Mouse (Mus musculus) forebrain, postnatal 0 days (tissue): ENCODE measurements around the gene Sypl. TPM values are rescaled to one million over a fixed set of nuclear protein-coding genes. Genes with fewer than 3 reads are reported as not detected.
A peak's percentile ranks its signal among the peaks of the same experiment; 100 is the strongest.

Source experiments
- ATAC-seq: fragments of 200-750 bp; cut with Nextera tagmentation; 2 replicates; pipeline ENCODE4 v1.8.0; 2017; ENCODE audit warnings: mild to moderate bottlenecking, moderate library complexity
- DNase-seq: peaks from one replicate; pipeline ENCODE4 v3.0.0-alpha.2; 2015
- H3K27ac ChIP-seq: fragments of 300-500 bp; sonication (generic); 2 replicates; pipeline ENCODE4 v1.5.1; 2014; ENCODE audit warnings: low read depth, mild to moderate bottlenecking, antibody characterized with exemption, low read length, moderate library complexity, mixed read lengths
- H3K27me3 ChIP-seq: fragments of 300-500 bp; sonication (generic); 2 replicates; pipeline ENCODE4 v1.6.1; 2014; ENCODE audit warnings: mild to moderate bottlenecking, low read length, mixed read lengths; ENCODE audit not compliant: insufficient read depth
- H3K36me3 ChIP-seq: fragments of 300-500 bp; sonication (generic); 2 replicates; pipeline ENCODE4 v1.6.1; 2014; ENCODE audit warnings: mild to moderate bottlenecking, moderate library complexity; ENCODE audit not compliant: insufficient read depth
- H3K4me1 ChIP-seq: fragments of 300-500 bp; sonication (generic); 2 replicates; pipeline ENCODE4 v1.6.1; 2014; ENCODE audit warnings: antibody characterized with exemption; ENCODE audit not compliant: insufficient read depth
- H3K4me2 ChIP-seq: fragments of 300-500 bp; sonication (generic); 2 replicates; pipeline ENCODE4 v1.6.1; 2014; ENCODE audit warnings: low read depth, mild to moderate bottlenecking, moderate library complexity
- H3K4me3 ChIP-seq: fragments of 300-500 bp; sonication (generic); 2 replicates; pipeline ENCODE4 v1.5.1; 2014; ENCODE audit warnings: low read depth, low read length, mixed read lengths
- H3K9ac ChIP-seq: fragments of 300-500 bp; sonication (generic); 2 replicates; pipeline ENCODE4 v1.6.1; 2014; ENCODE audit warnings: mild to moderate bottlenecking
- H3K9me3 ChIP-seq: fragments of 300-500 bp; sonication (generic); 2 replicates; pipeline ENCODE4 v1.6.1; 2016; ENCODE audit warnings: low read length
- CTCF ChIP-seq: sonication (generic); IDR thresholded peaks from 2 replicates; pipeline ENCODE4 v1.5.1; 2016; ENCODE audit warnings: antibody characterized with exemption, control low read depth, low read depth
- WGBS: fragments of 180-500 bp; shearing (Covaris S2); extraction: QIAGEN DNeasy Blood & Tissue Kit; methylation state at CpG from one replicate; pipeline ENCODE4 v1.1.7; 2014; 5-methylcytosine and 5-hydroxymethylcytosine counted together
- polyA plus RNA-seq: library from polyadenylated mRNA; unstranded; fragments of >200 nt; fragmentation: Nextera tagmentation; extraction: Ambion mirVana; gene quantifications from 2 replicates; pipeline ENCODE4 v1.2.1, GENCODE M21; 2015
- total RNA-seq: library from RNA; depleted of rRNA; stranded (reverse); fragments of >200 nt; gene quantifications from 2 replicates; pipeline ENCODE4 v1.2.3, GENCODE M21; 2014

The Sypl gene
- total and polyA plus RNA-seq, 2 experiments from 2014 or later, result 21.3 to 40.1 TPM

DNA sequence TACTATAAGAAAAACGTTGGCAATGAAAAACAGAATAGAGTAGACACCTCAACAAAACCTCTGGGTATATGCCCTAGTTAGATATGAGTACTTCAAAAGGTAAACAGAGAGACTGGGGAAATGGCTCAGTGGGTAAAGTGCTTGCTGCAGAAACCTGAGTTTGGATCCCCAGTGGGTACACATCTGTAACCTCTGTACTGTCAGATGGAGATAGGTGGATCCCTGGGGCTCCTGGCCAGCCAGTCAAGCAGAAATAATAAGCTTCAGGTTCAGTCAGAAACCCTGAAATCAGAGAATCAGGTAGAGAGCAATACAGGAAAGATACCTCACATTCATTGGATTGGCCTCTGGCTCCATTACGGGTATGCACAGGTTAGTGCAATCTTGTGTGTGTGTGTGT lies 3.5 kb downstream of the Sypl start:
- Histone ChIP-seq H3K9ac (no peak overlapping the region), H3K4me2 (no peak overlapping the region), H3K4me3 (no peak overlapping the region), H3K4me1 (peaks cover 6% of the 10 kb centered on the region), H3K27me3 (no peaks in the 10 kb centered on the region), H3K36me3 (no peaks in the 10 kb centered on the region), H3K27ac (no peak overlapping the region), H3K9me3 (no peaks in the 10 kb centered on the region)
- DNase-seq, result no peak
- no peak for TF ChIP-seq CTCF
- no peak for ATAC-seq
- 81% methylated on average over 2 of the region's 2 CpGs for WGBS

DNA sequence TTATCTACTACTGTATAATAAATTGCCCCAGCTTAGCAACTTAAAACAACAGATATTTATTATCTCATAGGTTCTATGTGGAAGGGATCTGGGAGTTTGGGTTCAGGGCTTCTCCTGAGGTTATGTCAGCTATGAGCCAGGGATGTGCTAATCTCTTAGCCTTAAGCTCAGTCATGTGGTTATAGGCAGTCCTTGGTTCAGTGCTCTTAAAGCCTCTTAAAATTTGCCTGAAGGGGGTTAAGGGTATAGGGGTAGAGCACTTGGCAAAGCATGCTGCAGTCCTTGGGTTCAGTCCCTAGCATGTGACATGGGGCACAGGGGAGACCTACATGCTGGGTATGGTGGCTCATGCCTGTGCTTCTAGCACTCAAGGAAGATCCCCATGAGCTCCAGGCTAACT lies 8.4 kb downstream of the Sypl start:
- H3K27me3 ChIP-seq, result no peaks in the 10 kb centered on the region
- no peak overlapping the region for H3K27ac ChIP-seq
- H3K4me2 ChIP-seq, result no peak overlapping the region
- ATAC-seq (no peak), DNase-seq (no peak)
- 0 out of 2 replicates have a peak, but pooled peaks cover 4% of the 10 kb centered on the region for H3K36me3 ChIP-seq
- no peaks in the 10 kb centered on the region for H3K9me3 ChIP-seq
- TF ChIP-seq CTCF, result no peak
- no peak overlapping the region for H3K9ac ChIP-seq
- H3K4me3 ChIP-seq, result no peak overlapping the region
- H3K4me1 ChIP-seq, result no peaks in the 10 kb centered on the region

DNA sequence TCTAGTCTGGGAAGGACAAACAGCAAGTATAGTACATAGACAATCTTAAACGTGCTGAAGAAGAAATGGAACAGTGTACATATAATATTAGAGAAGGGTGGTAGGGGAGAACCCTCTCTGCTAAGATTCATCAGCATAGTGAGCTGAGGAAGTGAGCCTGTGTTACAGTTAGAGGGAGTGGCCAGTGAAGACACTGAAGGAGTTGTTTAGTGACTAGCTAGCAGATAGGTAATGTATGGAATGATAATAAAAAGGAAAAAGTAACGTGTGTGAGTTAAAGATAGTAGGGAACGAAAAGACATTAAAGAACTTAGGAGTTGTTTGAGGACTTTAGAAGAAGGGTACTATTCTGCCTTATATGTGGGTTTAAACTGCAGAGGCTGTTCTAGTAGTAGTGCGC lies 10.2 kb downstream of the Sypl start:
- 90% methylated on average over 4 of the region's 4 CpGs for WGBS
- no peaks in the 10 kb centered on the region for H3K27me3 ChIP-seq

DNA sequence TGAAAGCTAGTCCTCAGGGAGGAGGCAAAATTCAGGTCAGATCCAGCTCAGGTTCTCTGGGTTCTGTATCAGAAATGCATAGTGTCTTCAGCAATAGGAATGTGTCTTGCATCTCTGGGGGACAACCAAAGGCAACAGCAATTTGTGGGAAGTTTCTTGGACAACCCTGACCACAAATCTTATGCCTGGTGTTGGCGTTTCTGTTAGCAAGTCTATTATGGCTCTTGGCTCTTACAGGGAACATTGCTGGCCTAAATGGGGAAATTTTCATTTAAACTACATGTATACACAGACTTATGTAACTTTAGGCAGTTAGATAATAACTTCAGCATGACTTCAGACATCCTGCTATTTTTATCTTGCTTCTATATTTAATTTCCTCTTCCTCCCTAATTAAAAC lies 18.6 kb downstream of the Sypl start:
- Histone ChIP-seq H3K4me3 (no peak overlapping the region), H3K4me1 (no peaks in the 10 kb centered on the region), H3K27ac (no peak overlapping the region), H3K9me3 (no peaks in the 10 kb centered on the region), H3K36me3 (peaks cover 20% of the 10 kb centered on the region), H3K4me2 (no peak overlapping the region), H3K27me3 (no peaks in the 10 kb centered on the region), H3K9ac (no peak overlapping the region)
- no peak for TF ChIP-seq CTCF
- no peak for ATAC-seq
- DNase-seq, result no peak
- WGBS, result 95% methylated on average over 1 of the region's 1 CpGs

More for the DNA sequence above, 10.2 kb downstream of the Sypl start:
- DNase-seq (no peak), ATAC-seq (no peak)
- H3K4me1 ChIP-seq, result no peaks in the 10 kb centered on the region
- H3K4me2 ChIP-seq, result no peak overlapping the region
- no peak for TF ChIP-seq CTCF
- H3K9me3 ChIP-seq, result no peaks in the 10 kb centered on the region
- peaks cover 11% of the 10 kb centered on the region; the same call in 1 of the 2 replicates for H3K36me3 ChIP-seq
- H3K9ac ChIP-seq, result no peak overlapping the region
- H3K4me3 ChIP-seq, result no peak overlapping the region
- no peak overlapping the region for H3K27ac ChIP-seq

DNA sequence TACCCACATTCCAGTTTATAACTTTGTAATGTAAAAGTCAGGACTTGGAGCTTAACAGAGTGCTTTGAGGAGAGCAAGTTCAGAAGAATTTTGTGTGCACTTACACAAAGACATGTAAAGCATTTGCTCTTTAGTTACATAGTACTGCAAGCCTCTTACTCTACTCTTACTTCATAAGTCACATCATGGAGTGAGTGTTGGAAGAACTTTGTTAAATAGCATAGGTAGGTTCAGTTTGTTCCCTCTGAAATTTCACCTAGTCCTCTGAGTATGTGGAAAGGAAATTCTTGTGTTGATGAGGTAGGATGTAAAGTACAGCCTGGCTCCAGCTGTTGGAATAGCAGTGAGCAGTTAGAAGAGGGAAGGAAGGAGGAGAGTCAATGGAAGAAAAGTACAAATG lies 21.2 kb downstream of the Sypl start:
- no peaks in the 10 kb centered on the region for H3K4me1 ChIP-seq
- H3K36me3 ChIP-seq, result peaks cover 5% of the 10 kb centered on the region; the same call in 1 of the 2 replicates
- ATAC-seq (no peak), DNase-seq (no peak)
- no peaks in the 10 kb centered on the region for H3K27me3 ChIP-seq
- no peak for TF ChIP-seq CTCF
- H3K4me2 ChIP-seq, result no peak overlapping the region
- no peak overlapping the region for H3K27ac ChIP-seq
- H3K4me3 ChIP-seq, result no peak overlapping the region
- no peak overlapping the region for H3K9ac ChIP-seq
- no peaks in the 10 kb centered on the region for H3K9me3 ChIP-seq

DNA sequence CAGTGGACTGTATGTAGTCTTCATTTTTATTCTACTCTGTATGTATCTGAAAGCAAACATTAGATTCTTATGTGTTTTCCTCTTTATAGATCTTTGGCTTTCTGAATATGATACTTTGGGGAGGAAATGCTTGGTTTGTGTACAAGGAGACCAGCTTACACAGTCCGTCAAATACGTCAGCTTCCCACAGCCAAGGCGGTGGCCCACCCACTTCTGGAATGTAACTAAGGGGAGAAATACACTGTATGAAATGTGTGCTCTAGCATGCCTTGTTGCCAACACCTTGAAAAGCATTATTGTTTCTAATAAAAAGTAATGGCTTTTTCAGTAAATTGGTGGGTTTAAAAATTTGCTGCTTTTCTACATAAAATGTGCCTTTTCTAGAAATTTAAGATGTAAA lies 21.8 kb downstream of the Sypl start:
- no peak overlapping the region for H3K27ac ChIP-seq
- no peak for ATAC-seq
- 0 out of 2 replicates have a peak, but pooled peaks cover 3% of the 10 kb centered on the region for H3K36me3 ChIP-seq
- no peak overlapping the region for H3K4me3 ChIP-seq
- H3K9ac ChIP-seq, result no peak overlapping the region
- WGBS, result 88% methylated on average over 3 of the region's 3 CpGs
- no peaks in the 10 kb centered on the region for H3K4me1 ChIP-seq
- no peak overlapping the region for H3K4me2 ChIP-seq
- no peak for DNase-seq
- no peaks in the 10 kb centered on the region for H3K27me3 ChIP-seq
- TF ChIP-seq CTCF, result no peak
- H3K9me3 ChIP-seq, result no peaks in the 10 kb centered on the region

DNA sequence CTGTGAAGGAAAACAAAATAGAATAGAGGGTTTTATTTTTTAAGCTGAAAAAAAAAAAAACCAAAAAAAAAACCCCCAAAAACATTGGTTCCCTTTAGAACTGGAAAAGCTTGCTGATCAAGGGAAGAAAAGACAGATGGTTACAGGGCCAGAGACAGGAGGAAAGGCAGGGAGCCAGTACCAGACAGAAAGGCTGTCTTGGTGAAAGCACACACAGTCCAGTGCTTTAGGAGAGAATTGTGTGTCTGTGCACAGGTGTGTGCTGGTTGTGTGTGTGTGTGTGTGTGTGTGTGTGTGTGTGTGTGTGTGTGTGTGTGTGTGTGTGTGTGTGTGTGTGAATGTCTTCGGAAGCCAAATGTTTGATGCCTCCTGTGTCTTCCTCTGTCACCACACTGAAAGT lies 28.9 kb downstream of the Sypl start:
- DNase-seq (peak; percentile 49), ATAC-seq (peak; percentile 59)
- 71% methylated on average over 1 of the region's 1 CpGs for WGBS
- Histone ChIP-seq H3K4me3 (no peak overlapping the region), H3K36me3 (no peaks in the 10 kb centered on the region), H3K27ac (no peak overlapping the region; the same call in 1 of the 2 replicates), H3K4me2 (no peak overlapping the region), H3K4me1 (no peaks in the 10 kb centered on the region), H3K27me3 (no peaks in the 10 kb centered on the region), H3K9ac (no peak overlapping the region), H3K9me3 (no peaks in the 10 kb centered on the region)
- TF ChIP-seq CTCF, result no peak

DNA sequence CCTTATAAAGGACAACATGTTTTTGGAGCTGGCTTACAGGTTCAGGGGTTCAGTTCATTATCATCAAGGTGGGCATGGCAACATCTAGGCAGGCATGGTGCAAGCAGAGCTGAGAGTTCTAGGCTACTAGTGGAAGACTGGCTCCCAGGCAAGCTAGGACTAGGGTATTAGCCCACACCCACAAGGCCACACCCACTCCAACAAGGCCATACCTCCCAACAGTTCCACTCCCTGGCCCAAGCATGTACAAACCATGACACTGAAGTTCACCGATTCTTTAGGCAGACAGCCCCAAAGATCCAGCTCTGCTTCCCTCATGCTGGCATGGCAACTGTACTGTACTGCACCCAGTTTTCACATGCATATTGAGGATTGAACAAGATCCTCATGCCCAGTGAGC lies 29.4 kb downstream of the Sypl start:
- TF ChIP-seq CTCF, result no peak
- H3K9ac ChIP-seq, result no peak overlapping the region
- no peak overlapping the region; the same call in 1 of the 2 replicates for H3K27ac ChIP-seq
- H3K4me3 ChIP-seq, result no peak overlapping the region
- H3K9me3 ChIP-seq, result no peaks in the 10 kb centered on the region
- no peaks in the 10 kb centered on the region for H3K27me3 ChIP-seq
- WGBS, result 89% methylated on average over 1 of the region's 1 CpGs
- ATAC-seq (no peak), DNase-seq (no peak)
- H3K36me3 ChIP-seq, result no peaks in the 10 kb centered on the region
- no peaks in the 10 kb centered on the region for H3K4me1 ChIP-seq
- no peak overlapping the region for H3K4me2 ChIP-seq
